Mouse (Mus musculus) intestine, embryonic 15.5 days (tissue): Measurements from ENCODE around the gene Prrg4. TPM values are rescaled to one million over a fixed set of nuclear protein-coding genes. Genes with fewer than 3 reads are reported as not detected.
"Not testable (repeated sequence)": the region's sequence is repeated elsewhere in the genome, so short reads cannot be mapped to it uniquely, and the experiment has no call there.

Experiments used
- ATAC-seq: fragments of 200-750 bp; cut with Nextera tagmentation; 2 replicates; pipeline ENCODE4 v1.8.0; 2017; ENCODE audit warnings: moderate TSS enrichment, moderate library complexity
- H3K27ac ChIP-seq: fragments of 300-500 bp; sonication (generic); 2 replicates; pipeline ENCODE4 v1.5.1; 2015; ENCODE audit warnings: mild to moderate bottlenecking, inconsistent platforms
- H3K27me3 ChIP-seq: fragments of 300-500 bp; sonication (generic); replicated peaks from 2 replicates; pipeline ENCODE4 v1.6.1; 2015; ENCODE audit warnings: inconsistent platforms
- H3K36me3 ChIP-seq: fragments of 300-500 bp; sonication (generic); 2 replicates; pipeline ENCODE4 v1.6.1; 2015; ENCODE audit warnings: inconsistent platforms
- H3K4me1 ChIP-seq: fragments of 300-500 bp; sonication (generic); replicated peaks from 2 replicates; pipeline ENCODE4 v1.6.1; 2015; ENCODE audit warnings: inconsistent platforms
- H3K4me2 ChIP-seq: fragments of 300-500 bp; sonication (generic); replicated peaks from 2 replicates; pipeline ENCODE4 v1.6.1; 2015; ENCODE audit warnings: mild to moderate bottlenecking, inconsistent platforms
- H3K4me3 ChIP-seq: fragments of 300-500 bp; sonication (generic); replicated peaks from 2 replicates; pipeline ENCODE4 v1.5.1; 2015; ENCODE audit warnings: inconsistent platforms
- H3K9ac ChIP-seq: fragments of 300-500 bp; sonication (generic); 2 replicates; pipeline ENCODE4 v1.6.1; 2015; ENCODE audit warnings: inconsistent platforms
- H3K9me3 ChIP-seq: fragments of 300-500 bp; sonication (generic); 2 replicates; pipeline ENCODE4 v1.6.1; 2016; ENCODE audit warnings: inconsistent platforms
- WGBS: fragments of 180-500 bp; shearing (Covaris S2); methylation state at CpG from one replicate; pipeline ENCODE4 v1.1.7; 2015; 5-methylcytosine and 5-hydroxymethylcytosine counted together
- polyA plus RNA-seq: library from polyadenylated mRNA; unstranded; fragments of >200 nt; fragmentation: Nextera tagmentation; extraction: Ambion mirVana; gene quantifications from 2 replicates; pipeline ENCODE4 v1.2.1, GENCODE M21; 2015

Gene Prrg4
- polyA plus RNA-seq, 1 experiment from 2014 or later, result 2.3 TPM

DNA sequence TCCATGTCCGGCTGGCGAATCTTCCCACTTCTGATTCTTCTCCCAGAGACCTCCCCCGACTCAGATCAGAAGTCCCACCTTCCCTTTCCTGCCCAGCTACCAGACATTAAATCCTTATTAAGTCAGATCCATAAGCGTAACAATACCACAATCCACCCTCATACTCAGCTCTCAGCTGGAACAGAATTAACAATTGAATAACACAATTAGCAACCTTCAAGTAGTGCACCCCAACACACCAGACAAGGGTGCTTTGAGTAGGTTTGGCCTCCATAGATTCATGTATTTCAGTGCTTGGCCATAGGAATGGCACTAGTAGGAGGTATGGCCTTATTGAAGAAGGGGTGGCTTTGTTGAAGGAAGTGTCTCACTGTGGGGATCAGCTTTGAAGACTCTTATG lies 23.5 kb downstream of the Prrg4 start:
- no peaks in the 10 kb centered on the region for H3K4me1 ChIP-seq
- H3K4me3 ChIP-seq, result no peak overlapping the region
- no peak overlapping the region for H3K27ac ChIP-seq
- no peak overlapping the region for H3K4me2 ChIP-seq
- no peak for ATAC-seq
- no peaks in the 10 kb centered on the region for H3K36me3 ChIP-seq
- 92% methylated on average over 4 of the region's 4 CpGs for WGBS
- H3K9me3 ChIP-seq, result no peaks in the 10 kb centered on the region
- no peak overlapping the region for H3K9ac ChIP-seq
- no peaks in the 10 kb centered on the region for H3K27me3 ChIP-seq

DNA sequence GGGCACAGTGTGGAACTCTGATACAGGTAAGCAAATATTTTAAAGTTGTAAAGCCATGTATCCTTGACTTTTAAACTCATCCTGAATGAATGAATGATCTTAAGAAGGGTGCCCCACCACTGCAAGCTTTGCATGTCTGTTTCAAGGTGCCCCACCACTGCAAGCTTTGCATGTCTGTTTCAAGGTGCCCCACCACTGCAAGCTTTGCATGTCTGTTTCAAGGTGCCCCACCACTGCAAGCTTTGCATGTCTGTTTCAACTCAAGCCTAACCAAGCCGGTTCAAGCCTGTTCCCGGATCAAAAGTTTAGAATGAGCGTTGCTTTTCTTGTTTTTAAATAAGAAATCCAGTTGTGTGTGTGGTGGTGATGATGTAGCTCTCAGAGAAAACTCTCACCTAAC lies 30.9 kb downstream of the Prrg4 start:
- not testable (repeated sequence) for H3K36me3 ChIP-seq, H3K27me3 ChIP-seq, ATAC-seq, H3K4me3 ChIP-seq, H3K9ac ChIP-seq, H3K4me2 ChIP-seq, H3K27ac ChIP-seq, H3K9me3 ChIP-seq, H3K4me1 ChIP-seq
- WGBS, result 94% methylated on average over 3 of the region's 3 CpGs

DNA sequence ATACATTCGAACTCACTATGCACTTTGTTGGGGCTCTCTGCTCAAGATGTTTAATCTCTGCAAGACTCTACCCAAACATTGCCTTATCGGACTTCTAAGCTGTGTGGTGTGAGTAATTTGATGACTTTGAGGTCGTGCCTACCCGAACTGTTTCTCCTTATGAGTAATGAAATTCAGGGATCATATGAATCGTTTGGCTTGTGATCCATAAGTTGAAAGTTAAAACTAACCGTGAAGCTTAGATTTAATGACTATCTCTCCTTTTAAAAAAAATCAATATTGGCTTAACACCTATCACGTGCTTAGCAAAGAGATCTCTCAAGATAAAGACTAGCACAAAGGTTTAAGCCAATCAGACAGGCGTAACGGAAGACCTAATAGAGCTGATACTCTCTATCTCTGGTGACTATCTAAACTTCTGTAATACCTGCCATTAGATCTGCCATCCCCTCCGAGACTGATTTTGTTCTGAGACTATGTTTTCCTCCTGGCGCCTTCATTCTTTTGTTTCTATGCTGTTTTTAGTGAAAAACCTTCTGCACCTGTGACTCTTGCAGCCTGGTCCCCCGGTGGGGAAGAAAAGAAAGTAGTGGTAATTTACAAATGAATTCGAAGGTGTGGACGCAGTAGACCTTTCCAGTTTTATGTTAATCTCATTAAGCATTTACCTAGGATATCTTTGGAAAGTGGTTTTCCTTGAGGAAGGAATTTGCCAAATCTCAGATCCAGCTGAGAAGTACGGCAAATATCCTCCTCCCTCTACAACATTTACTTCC lies 31.9 kb downstream of the Prrg4 start:
- 0 out of 2 replicates have a peak, but pooled peaks have one; percentile 2 for ATAC-seq
- Histone ChIP-seq H3K4me2 (peak overlapping the region; percentile 82), H3K27ac (peak overlapping the region; percentile 96), H3K27me3 (no peaks in the 10 kb centered on the region), H3K9me3 (no peaks in the 10 kb centered on the region), H3K36me3 (no peaks in the 10 kb centered on the region), H3K4me3 (peak overlapping the region; percentile 82), H3K4me1 (no peaks in the 10 kb centered on the region), H3K9ac (peak overlapping the region; percentile 90)
- 1% methylated on average over 15 of the region's 15 CpGs for WGBS

DNA sequence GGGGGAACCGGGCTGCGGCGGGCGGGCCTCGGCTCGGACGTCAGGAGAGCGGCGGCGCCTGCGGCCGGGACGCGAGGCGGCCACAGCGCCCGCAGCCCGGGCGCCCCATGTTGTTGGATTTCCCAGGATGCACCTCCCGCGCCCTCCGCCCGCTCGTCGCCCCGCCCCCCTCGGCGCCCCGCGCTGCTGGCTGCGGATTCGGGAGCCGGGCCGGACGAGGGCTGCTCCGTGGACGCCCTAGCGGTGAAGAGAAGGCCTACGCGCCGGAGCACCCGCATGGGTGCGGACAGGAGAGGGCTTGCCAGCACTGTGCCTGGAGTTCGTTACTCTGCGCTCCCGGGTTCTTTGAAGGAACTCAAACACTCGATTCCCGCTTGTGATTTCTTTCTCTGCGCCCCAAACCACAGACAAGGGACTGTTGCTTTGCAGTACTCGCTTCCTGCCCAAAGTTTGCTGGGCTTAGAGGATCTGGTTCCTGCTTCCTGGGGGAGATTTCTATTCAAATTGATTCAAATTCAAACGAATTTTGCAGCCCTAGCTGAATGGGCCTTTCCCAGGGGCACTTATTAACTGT lies 32.7 kb downstream of the Prrg4 start:
- ATAC-seq, result peak; percentile 94
- no peaks in the 10 kb centered on the region for H3K4me1 ChIP-seq
- H3K4me2 ChIP-seq, result peak overlapping the region; percentile 82
- H3K9me3 ChIP-seq, result no peaks in the 10 kb centered on the region
- H3K4me3 ChIP-seq, result peak overlapping the region; percentile 82
- 0% methylated on average over 30 of the region's 51 CpGs for WGBS
- peak overlapping the region; percentile 96 for H3K27ac ChIP-seq
- H3K36me3 ChIP-seq, result no peaks in the 10 kb centered on the region
- no peaks in the 10 kb centered on the region for H3K27me3 ChIP-seq
- H3K9ac ChIP-seq, result peak overlapping the region; percentile 90

DNA sequence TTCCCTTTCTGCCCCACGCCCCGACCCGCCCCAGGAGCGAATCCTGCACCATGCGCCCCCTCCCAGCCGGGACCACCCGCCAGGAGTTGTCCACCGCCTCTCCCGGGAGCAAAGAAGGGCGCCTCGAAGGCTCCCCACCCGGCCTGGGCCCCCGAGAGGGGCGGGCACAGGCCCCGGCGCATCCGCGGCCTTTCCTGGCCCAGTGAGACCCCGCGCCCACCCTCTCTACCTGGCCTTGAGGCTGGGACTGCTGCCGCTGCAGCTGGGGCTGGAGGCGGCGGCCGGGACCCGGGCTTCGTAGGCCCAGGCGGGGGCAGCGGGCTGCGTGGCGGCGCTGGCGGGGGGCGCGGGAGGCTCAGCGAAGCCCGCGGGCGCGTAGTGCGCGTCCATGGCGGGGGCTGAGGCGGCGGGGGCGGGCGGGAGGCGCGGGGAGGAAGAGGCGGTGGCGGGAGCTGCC lies 33.3 kb downstream of the Prrg4 start, which contains the start of gene Qser1:
Gene Qser1, minus strand, starts transcription at position 390 of the 457 bp plus-strand sequence.
- Histone ChIP-seq H3K27me3 (no peaks in the 10 kb centered on the region), H3K36me3 (no peaks in the 10 kb centered on the region), H3K9ac (peak within 1 kb of the TSS; percentile 90), H3K4me2 (peak within 1 kb of the TSS; percentile 82), H3K9me3 (no peaks in the 10 kb centered on the region), H3K27ac (peak within 1 kb of the TSS; percentile 96), H3K4me3 (peak within 1 kb of the TSS; percentile 82), H3K4me1 (no peaks in the 10 kb centered on the region)
- no peak for ATAC-seq
- WGBS, result under 1% methylated on average over 37 of the region's 50 CpGs

DNA sequence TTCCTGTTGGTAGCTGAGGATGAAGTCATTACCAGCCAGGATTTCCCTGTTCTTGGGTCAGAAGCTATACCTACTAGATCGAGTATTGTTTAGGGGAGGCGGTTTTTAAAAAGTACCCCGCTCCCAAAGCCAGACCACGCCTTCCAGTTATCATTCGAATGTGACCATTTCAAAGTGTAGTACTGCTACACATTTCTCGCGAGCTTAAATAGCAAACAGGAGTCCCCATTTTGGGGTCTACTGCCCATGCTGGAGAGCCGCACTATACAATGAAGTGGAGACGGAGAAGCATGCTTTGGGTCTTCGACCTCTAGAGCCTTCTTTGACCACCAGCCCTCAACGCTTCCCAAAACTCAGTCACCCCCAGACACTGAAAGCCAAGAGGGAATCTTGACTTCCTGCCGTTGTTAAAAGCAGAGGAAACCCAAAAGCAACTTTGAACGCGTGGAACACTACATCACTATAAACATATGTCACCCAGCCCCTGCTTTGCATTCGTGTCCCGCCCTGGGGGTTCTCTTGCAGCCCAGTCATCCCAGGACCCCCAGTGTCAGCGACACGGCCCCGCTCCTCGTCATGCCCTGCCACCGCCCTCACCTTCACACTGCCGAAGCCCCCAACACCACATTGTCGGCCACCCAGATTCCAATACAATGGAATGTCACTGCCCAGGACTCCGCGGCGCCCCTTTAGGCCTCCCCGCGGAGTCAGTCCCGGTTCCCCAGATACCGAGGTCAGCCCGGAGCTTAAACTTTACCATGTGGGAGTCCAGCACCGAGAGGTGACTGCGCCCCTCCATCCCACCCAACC lies 33.9 kb downstream of the Prrg4 start:
- H3K4me2 ChIP-seq, result peak overlapping the region; percentile 82
- H3K4me3 ChIP-seq, result peak overlapping the region; percentile 82
- H3K27ac ChIP-seq, result peak overlapping the region; percentile 96
- WGBS, result under 1% methylated on average over 33 of the region's 33 CpGs
- no peaks in the 10 kb centered on the region for H3K36me3 ChIP-seq
- no peaks in the 10 kb centered on the region for H3K27me3 ChIP-seq
- peak overlapping the region; percentile 90 for H3K9ac ChIP-seq
- no peaks in the 10 kb centered on the region for H3K4me1 ChIP-seq
- ATAC-seq, result peak; percentile 41
- no peaks in the 10 kb centered on the region for H3K9me3 ChIP-seq

DNA sequence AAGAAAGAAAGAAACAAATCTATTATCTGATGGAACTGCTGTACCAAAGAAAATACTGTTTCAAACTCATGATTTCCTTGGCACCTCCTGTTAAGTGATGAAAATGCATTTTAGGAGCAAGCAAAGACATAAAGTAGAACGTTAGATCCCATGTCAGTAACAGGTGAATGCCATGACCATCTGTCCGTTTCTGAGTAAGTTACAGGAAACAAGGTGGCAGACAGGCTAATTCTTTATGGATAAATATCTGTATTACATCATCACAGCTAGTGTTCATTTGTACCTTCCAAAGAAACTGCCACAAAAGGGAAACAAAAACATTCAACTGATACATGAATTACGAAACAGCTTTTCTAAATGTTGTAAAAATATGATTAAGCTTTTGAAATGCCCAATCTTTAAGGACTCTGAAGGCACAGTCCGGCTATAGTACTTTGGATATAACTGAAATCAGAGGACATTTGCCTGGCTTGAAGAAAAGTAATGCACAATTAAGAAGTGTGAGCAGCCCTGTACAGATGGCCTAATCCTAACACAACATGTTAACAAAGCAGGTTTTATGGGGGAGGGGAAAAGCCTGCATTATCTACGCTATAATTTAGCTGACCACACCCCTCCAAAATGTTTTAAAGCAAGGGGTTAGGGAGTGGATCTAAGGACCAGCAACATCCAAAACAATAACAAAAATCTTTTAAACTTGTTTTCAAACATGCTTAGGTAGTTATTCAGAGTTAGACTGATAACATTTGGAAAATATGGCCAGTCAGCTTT lies 35.3 kb downstream of the Prrg4 start:
- H3K27me3 ChIP-seq, result no peaks in the 10 kb centered on the region
- ATAC-seq, result no peak
- 61% methylated on average over 5 of the region's 5 CpGs for WGBS
- H3K36me3 ChIP-seq, result no peaks in the 10 kb centered on the region
- no peak overlapping the region for H3K4me2 ChIP-seq
- H3K27ac ChIP-seq, result no peak overlapping the region
- no peak overlapping the region for H3K4me3 ChIP-seq
- no peaks in the 10 kb centered on the region for H3K4me1 ChIP-seq
- no peak overlapping the region for H3K9ac ChIP-seq
- H3K9me3 ChIP-seq, result no peaks in the 10 kb centered on the region

DNA sequence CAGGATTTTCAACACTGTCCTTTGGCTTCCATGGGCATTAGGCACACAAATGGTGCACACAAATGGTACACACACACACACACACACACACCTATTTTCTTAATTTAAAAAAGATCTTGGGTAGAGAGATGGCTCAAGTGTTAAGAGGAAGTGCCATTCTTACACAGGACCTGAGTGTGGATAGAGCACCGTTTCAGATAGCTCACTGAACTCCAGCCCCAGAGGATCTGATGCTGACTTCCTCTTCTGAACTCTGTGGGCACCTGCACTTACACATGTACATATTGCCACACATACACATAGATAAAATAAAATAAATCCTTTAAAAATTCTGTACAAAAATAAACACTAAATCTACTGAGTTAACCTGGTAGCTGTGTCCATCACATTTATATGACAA lies 44.2 kb downstream of the Prrg4 start:
- ATAC-seq, result no peak
- no peak overlapping the region for H3K4me3 ChIP-seq
- 85% methylated on average over 1 of the region's 1 CpGs for WGBS
- no peak overlapping the region for H3K9ac ChIP-seq
- no peak overlapping the region for H3K27ac ChIP-seq
- no peak overlapping the region for H3K4me2 ChIP-seq
- no peaks in the 10 kb centered on the region for H3K27me3 ChIP-seq
- H3K4me1 ChIP-seq, result no peaks in the 10 kb centered on the region
- H3K9me3 ChIP-seq, result no peaks in the 10 kb centered on the region
- peaks cover 4% of the 10 kb centered on the region; the same call in 1 of the 2 replicates for H3K36me3 ChIP-seq

Other genes starting within 250 kb of the Prrg4 start
- 31.2 and 34.5 TPM in 2 replicates for gene Tcp11l1, start 137.7 kb downstream of the Prrg4 start, polyA plus RNA-seq
- 0.14 TPM in 1 of 2 replicates, not detected in the other for gene Pin1rt1, start 133.5 kb downstream of the Prrg4 start, polyA plus RNA-seq
- 32.6 and 36.2 TPM in 2 replicates for gene Depdc7, start 107.0 kb downstream of the Prrg4 start, polyA plus RNA-seq
- gene Qser1, start 33.1 kb downstream of the Prrg4 start, polyA plus RNA-seq, result 7.3 and 8.0 TPM in 2 replicates
- gene Ccdc73, start 17.9 kb upstream of the Prrg4 start, polyA plus RNA-seq, result 4.6 and 5.8 TPM in 2 replicates
- 253 and 266 TPM in 2 replicates for gene Eif3m, start 167.2 kb upstream of the Prrg4 start, polyA plus RNA-seq
- gene Gm11060, start 242.1 kb upstream of the Prrg4 start, polyA plus RNA-seq, result not detected in 2 replicates